Mouse (Mus musculus): ENCODE data around the gene Hoxc10. TPM values are rescaled to one million over a fixed set of nuclear protein-coding genes. Genes with fewer than 3 reads are reported as not detected.

The Hoxc10 gene
- polyA plus RNA-seq, 1 experiment = 0.28 TPM

- TF ChIP-seq CTCF (IDR thresholded peaks at IDR 0.05; ENCODE audit: low read depth, low read length) (no peak), POLR2A (IDR thresholded peaks at IDR 0.05; ENCODE audit: borderline replicate concordance, low read depth, low read length) (no peak)
- Histone ChIP-seq H3K27ac (ENCODE audit: insufficient read depth, low read depth, low read length) (no peak overlapping the region), H3K4me1 (ENCODE audit: control insufficient read depth, insufficient read depth, low read length) (no peaks in the 10 kb centered on the region), H3K4me3 (ENCODE audit: insufficient read depth, low read length) (peak overlapping the region; percentile 30)
Measured at GRCm38 (mm10) chr15:102976631-102977422, 10.2 kb downstream of the Hoxc10 start.

- peak overlapping the region; percentile 30 for H3K4me3 ChIP-seq (ENCODE audit: insufficient read depth, low read length)
- no peaks in the 10 kb centered on the region for H3K4me1 ChIP-seq (ENCODE audit: control insufficient read depth, insufficient read depth, low read length)
- TF ChIP-seq CTCF (IDR thresholded peaks at IDR 0.05; ENCODE audit: low read depth, low read length) = no peak
- no peak for TF ChIP-seq POLR2A (IDR thresholded peaks at IDR 0.05; ENCODE audit: borderline replicate concordance, low read depth, low read length)
- no peak overlapping the region for H3K27ac ChIP-seq (ENCODE audit: insufficient read depth, low read depth, low read length)
Measured at GRCm38 (mm10) chr15:102977423-102977974, 10.9 kb downstream of the Hoxc10 start.

DNA sequence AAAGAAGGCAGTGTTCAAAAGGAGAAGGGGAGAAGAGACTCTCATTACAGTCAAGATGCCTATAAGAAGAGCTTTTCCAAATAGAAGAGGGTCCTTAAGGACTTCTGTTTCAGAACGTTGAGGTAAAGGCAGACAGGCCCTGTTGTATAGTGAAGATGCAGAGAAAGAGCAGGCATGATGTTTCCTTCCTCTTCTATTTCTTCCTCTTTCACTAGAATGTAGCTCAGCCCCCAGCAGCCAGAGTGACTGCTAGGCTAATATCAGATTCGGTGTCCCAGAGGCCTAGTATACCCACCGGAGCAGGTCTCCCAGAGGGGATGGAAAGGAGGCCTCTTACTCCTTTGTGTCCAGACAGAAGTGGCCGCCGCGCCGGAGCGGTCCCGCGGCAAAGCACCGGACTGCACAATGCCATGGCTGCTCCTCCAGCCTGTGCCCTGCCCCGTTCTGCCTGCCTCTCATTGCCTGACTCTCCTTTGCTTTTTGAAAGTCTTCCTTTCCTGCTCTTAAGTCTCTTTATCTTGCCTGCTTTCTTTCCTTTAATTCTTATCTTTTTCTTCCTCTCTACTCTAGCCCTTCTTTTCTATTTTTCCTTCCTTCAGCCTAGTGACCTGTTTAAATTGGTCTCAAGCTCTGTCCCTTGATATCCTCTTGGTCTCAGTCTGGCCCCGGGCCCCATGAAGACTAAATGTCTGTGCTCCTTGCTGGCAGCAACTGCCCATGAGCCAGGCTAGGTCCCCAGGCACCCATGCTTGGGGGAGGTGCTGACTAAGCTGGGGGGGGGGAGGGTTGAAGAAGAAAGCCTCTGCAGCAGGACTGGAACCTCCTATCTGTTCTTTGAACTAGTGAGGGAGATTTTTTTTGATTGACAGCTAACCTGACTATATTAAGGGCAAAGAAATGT lies 12.3 kb downstream of the Hoxc10 start:
- Histone ChIP-seq H3K4me1 (ENCODE audit: control insufficient read depth, insufficient read depth, low read length) (no peaks in the 10 kb centered on the region), H3K27ac (ENCODE audit: insufficient read depth, low read depth, low read length) (no peak overlapping the region), H3K4me3 (ENCODE audit: insufficient read depth, low read length) (no peak overlapping the region)
- TF ChIP-seq CTCF (IDR thresholded peaks at IDR 0.05; ENCODE audit: low read depth, low read length) = no peak
- TF ChIP-seq POLR2A (IDR thresholded peaks at IDR 0.05; ENCODE audit: borderline replicate concordance, low read depth, low read length) = no peak

GRCm38 (mm10) chr15:102979936-102980335 lies 13.3 kb downstream of the Hoxc10 start:
- Histone ChIP-seq H3K4me3 (ENCODE audit: insufficient read depth, low read length) (no peak overlapping the region), H3K4me1 (ENCODE audit: control insufficient read depth, insufficient read depth, low read length) (no peaks in the 10 kb centered on the region), H3K27ac (ENCODE audit: insufficient read depth, low read depth, low read length) (no peak overlapping the region)
- TF ChIP-seq CTCF (IDR thresholded peaks at IDR 0.05; ENCODE audit: low read depth, low read length) (no peak), POLR2A (IDR thresholded peaks at IDR 0.05; ENCODE audit: borderline replicate concordance, low read depth, low read length) (no peak)

DNA sequence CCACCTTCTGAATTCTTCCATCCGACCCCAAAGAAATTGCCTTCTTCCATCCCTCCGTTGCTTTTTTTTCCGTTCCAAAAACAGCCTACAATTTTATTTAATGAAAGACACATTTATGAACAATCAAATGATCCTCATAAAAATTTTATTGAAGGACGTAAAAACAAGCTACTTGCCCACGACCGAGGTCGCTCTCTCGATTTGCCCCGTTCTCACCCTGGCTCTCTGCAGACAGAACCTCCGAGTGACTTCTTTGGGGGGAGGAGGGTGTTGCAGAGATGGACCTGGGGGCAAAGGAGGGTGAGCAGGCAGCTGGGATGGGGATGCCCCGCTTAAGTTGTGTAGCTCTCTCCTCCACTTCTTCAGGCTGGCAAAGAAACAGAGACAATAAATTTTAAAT lies 13.8 kb downstream of the Hoxc10 start:
- no peak for TF ChIP-seq POLR2A (IDR thresholded peaks at IDR 0.05; ENCODE audit: borderline replicate concordance, low read depth, low read length)
- no peak for TF ChIP-seq CTCF (IDR thresholded peaks at IDR 0.05; ENCODE audit: low read depth, low read length)
- Histone ChIP-seq H3K4me1 (ENCODE audit: control insufficient read depth, insufficient read depth, low read length) (no peaks in the 10 kb centered on the region), H3K27ac (ENCODE audit: insufficient read depth, low read depth, low read length) (no peak overlapping the region), H3K4me3 (ENCODE audit: insufficient read depth, low read length) (no peak overlapping the region)

DNA sequence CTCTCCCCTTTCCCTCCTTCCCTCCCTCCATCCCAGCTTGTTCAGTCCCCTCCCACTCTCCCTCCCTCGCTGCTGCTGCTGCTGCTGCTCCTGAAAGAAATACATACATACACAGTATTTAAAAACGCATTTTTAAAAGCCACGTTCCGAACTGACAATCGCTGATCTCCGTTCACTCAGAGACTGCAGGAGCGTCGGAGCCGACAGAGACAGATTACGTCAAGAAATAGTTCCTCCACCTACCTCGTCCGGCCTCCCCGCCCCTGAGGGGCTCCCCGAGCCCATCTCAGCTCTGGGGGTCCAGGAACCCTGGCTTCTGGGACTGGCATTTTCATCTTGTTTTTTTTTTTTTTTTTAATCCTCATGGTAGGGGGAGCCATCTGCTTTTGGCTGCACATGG lies 14.3 kb downstream of the Hoxc10 start:
- no peak overlapping the region for H3K27ac ChIP-seq (ENCODE audit: insufficient read depth, low read depth, low read length)
- TF ChIP-seq CTCF (IDR thresholded peaks at IDR 0.05; ENCODE audit: low read depth, low read length) (no peak), POLR2A (IDR thresholded peaks at IDR 0.05; ENCODE audit: borderline replicate concordance, low read depth, low read length) (no peak)
- H3K4me3 ChIP-seq (ENCODE audit: insufficient read depth, low read length) = no peak overlapping the region
- no peaks in the 10 kb centered on the region for H3K4me1 ChIP-seq (ENCODE audit: control insufficient read depth, insufficient read depth, low read length)

GRCm38 (mm10) chr15:102981379-102982288 lies 15.0 kb downstream of the Hoxc10 start:
- H3K4me3 ChIP-seq (ENCODE audit: insufficient read depth, low read length) = no peak overlapping the region
- H3K27ac ChIP-seq (ENCODE audit: insufficient read depth, low read depth, low read length) = no peak overlapping the region
- H3K4me1 ChIP-seq (ENCODE audit: control insufficient read depth, insufficient read depth, low read length) = no peaks in the 10 kb centered on the region
- no peak for TF ChIP-seq CTCF (IDR thresholded peaks at IDR 0.05; ENCODE audit: low read depth, low read length)
- no peak for TF ChIP-seq POLR2A (IDR thresholded peaks at IDR 0.05; ENCODE audit: borderline replicate concordance, low read depth, low read length)

DNA sequence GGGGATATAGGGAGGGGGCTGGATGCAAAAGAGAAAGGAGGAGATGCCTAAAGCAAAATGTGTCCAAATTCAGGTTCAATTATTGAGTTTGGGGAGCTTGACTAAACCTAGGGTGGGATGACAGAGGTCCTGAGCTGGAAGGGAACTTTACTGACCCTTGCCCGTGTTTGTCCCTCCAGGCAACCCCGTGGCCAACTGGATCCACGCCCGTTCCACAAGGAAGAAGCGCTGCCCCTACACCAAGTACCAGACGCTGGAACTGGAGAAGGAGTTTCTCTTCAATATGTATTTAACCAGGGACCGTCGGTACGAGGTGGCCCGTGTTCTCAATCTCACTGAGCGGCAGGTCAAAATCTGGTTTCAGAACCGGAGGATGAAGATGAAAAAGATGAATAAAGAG lies 17.1 kb downstream of the Hoxc10 start:
- TF ChIP-seq CTCF (IDR thresholded peaks at IDR 0.05; ENCODE audit: low read depth, low read length) (no peak), POLR2A (IDR thresholded peaks at IDR 0.05; ENCODE audit: borderline replicate concordance, low read depth, low read length) (no peak)
- H3K27ac ChIP-seq (ENCODE audit: insufficient read depth, low read depth, low read length) = no peak overlapping the region
- no peaks in the 10 kb centered on the region for H3K4me1 ChIP-seq (ENCODE audit: control insufficient read depth, insufficient read depth, low read length)
- no peak overlapping the region for H3K4me3 ChIP-seq (ENCODE audit: insufficient read depth, low read length)

GRCm38 (mm10) chr15:102984521-102984920 lies 17.9 kb downstream of the Hoxc10 start:
- no peaks in the 10 kb centered on the region for H3K4me1 ChIP-seq (ENCODE audit: control insufficient read depth, insufficient read depth, low read length)
- H3K27ac ChIP-seq (ENCODE audit: insufficient read depth, low read depth, low read length) = no peak overlapping the region
- no peak overlapping the region for H3K4me3 ChIP-seq (ENCODE audit: insufficient read depth, low read length)
- TF ChIP-seq POLR2A (IDR thresholded peaks at IDR 0.05; ENCODE audit: borderline replicate concordance, low read depth, low read length) (no peak), CTCF (IDR thresholded peaks at IDR 0.05; ENCODE audit: low read depth, low read length) (no peak)

All from bone marrow macrophage, adult 2 months (primary cell).